Mouse (Mus musculus): ENCODE results near the gene Stpg2. TPM values are rescaled to one million over a fixed set of nuclear protein-coding genes. Genes with fewer than 3 reads are reported as not detected.
"Not testable (repeated sequence)": the region's sequence is repeated elsewhere in the genome, so short reads cannot be mapped to it uniquely, and the experiment has no call there.

Gene Stpg2
- polyA plus RNA-seq, 1 experiment from 2014 or later, result not detected

- H3K27me3 ChIP-seq (replicated peaks), result no peaks in the 10 kb centered on the region
- 36% methylated on average over 6 of the region's 6 CpGs for WGBS
- ATAC-seq (ENCODE audit: low FRiP score, low read depth), result peak; percentile 76
- no peak overlapping the region for H3K27ac ChIP-seq
- H3K36me3 ChIP-seq, result no peaks in the 10 kb centered on the region
- H3K4me2 ChIP-seq (replicated peaks), result no peak overlapping the region
- no peaks in the 10 kb centered on the region for H3K4me1 ChIP-seq
- no peak overlapping the region for H3K9ac ChIP-seq
- H3K4me3 ChIP-seq, result no peak overlapping the region
- no peaks in the 10 kb centered on the region for H3K9me3 ChIP-seq
Measured at GRCm38 (mm10) chr3:139509275-139509985, 303.9 kb downstream of the Stpg2 start.

DNA sequence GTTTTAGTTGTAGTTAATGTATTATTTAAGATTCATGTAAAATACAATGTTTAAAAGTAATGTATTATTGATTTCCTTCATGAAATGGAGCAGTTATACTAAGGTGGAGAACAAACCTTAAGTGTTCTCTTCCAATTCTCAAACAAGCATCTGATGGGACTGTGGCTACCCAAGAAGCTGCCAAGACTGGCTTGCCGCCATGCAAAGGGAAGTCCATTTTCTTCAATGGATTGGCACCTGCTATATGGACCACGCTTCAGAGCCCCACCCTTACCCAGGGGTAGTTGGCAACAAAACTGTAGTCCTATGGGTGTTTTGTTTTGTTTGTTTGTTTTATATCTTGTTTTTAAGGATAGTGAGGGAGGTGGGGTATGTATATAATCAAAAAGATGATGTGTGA lies 373.0 kb downstream of the Stpg2 start:
- 90% methylated on average over 2 of the region's 2 CpGs for WGBS
- Histone ChIP-seq H3K36me3 (no peaks in the 10 kb centered on the region), H3K27ac (no peak overlapping the region), H3K4me1 (no peaks in the 10 kb centered on the region), H3K27me3 (replicated peaks) (no peaks in the 10 kb centered on the region), H3K4me3 (no peak overlapping the region), H3K9me3 (no peaks in the 10 kb centered on the region), H3K4me2 (replicated peaks) (no peak overlapping the region), H3K9ac (no peak overlapping the region)
- no peak for ATAC-seq (ENCODE audit: low FRiP score, low read depth)

- H3K9me3 ChIP-seq, result no peaks in the 10 kb centered on the region
- ATAC-seq (ENCODE audit: low FRiP score, low read depth), result no peak
Measured at GRCm38 (mm10) chr3:139581298-139581697, 375.8 kb downstream of the Stpg2 start.

GRCm38 (mm10) chr3:139599508-139599907 lies 394.0 kb downstream of the Stpg2 start:
- no peaks in the 10 kb centered on the region for H3K9me3 ChIP-seq
- WGBS, result 85% methylated on average over 3 of the region's 3 CpGs
- no peak for ATAC-seq (ENCODE audit: low FRiP score, low read depth)
- H3K9ac ChIP-seq, result no peak overlapping the region
- H3K4me1 ChIP-seq, result no peaks in the 10 kb centered on the region
- no peak overlapping the region for H3K4me3 ChIP-seq
- no peak overlapping the region for H3K27ac ChIP-seq
- no peaks in the 10 kb centered on the region for H3K36me3 ChIP-seq
- H3K27me3 ChIP-seq (replicated peaks), result no peaks in the 10 kb centered on the region
- H3K4me2 ChIP-seq (replicated peaks), result no peak overlapping the region

More at GRCm38 (mm10) chr3:139581298-139581697, 375.8 kb downstream of the Stpg2 start:
- Histone ChIP-seq H3K9ac (no peak overlapping the region), H3K4me2 (replicated peaks) (no peak overlapping the region), H3K4me3 (no peak overlapping the region), H3K27me3 (replicated peaks) (no peaks in the 10 kb centered on the region), H3K36me3 (no peaks in the 10 kb centered on the region), H3K27ac (no peak overlapping the region), H3K4me1 (no peaks in the 10 kb centered on the region)

GRCm38 (mm10) chr3:139608267-139608666 lies 402.8 kb downstream of the Stpg2 start:
- H3K9ac ChIP-seq; H3K27me3 ChIP-seq (replicated peaks); ATAC-seq (ENCODE audit: low FRiP score, low read depth); H3K4me3 ChIP-seq; H3K27ac ChIP-seq; H3K36me3 ChIP-seq; H3K4me1 ChIP-seq; H3K9me3 ChIP-seq; H3K4me2 ChIP-seq (replicated peaks): not testable (repeated sequence)

GRCm38 (mm10) chr3:139614641-139615040 lies 409.1 kb downstream of the Stpg2 start:
- H3K4me1 ChIP-seq, result no peaks in the 10 kb centered on the region
- H3K9ac ChIP-seq, result no peak overlapping the region
- ATAC-seq (ENCODE audit: low FRiP score, low read depth), result no peak
- H3K9me3 ChIP-seq, result no peaks in the 10 kb centered on the region
- H3K4me3 ChIP-seq, result no peak overlapping the region
- H3K4me2 ChIP-seq (replicated peaks), result no peak overlapping the region
- H3K27ac ChIP-seq, result no peak overlapping the region
- no peaks in the 10 kb centered on the region for H3K27me3 ChIP-seq (replicated peaks)
- 54% methylated on average over 3 of the region's 3 CpGs for WGBS
- H3K36me3 ChIP-seq, result no peaks in the 10 kb centered on the region

GRCm38 (mm10) chr3:139615791-139616190 lies 410.3 kb downstream of the Stpg2 start:
- WGBS, result 81% methylated on average over 7 of the region's 7 CpGs
- H3K27ac ChIP-seq, result no peak overlapping the region

GRCm38 (mm10) chr3:139637887-139638286 lies 432.4 kb downstream of the Stpg2 start:
- WGBS, result 61% methylated on average over 8 of the region's 8 CpGs
- no peaks in the 10 kb centered on the region for H3K9me3 ChIP-seq
- no peaks in the 10 kb centered on the region for H3K4me1 ChIP-seq
- H3K9ac ChIP-seq, result no peak overlapping the region
- H3K4me3 ChIP-seq, result no peak overlapping the region
- H3K36me3 ChIP-seq, result no peaks in the 10 kb centered on the region
- no peaks in the 10 kb centered on the region for H3K27me3 ChIP-seq (replicated peaks)
- no peak for ATAC-seq (ENCODE audit: low FRiP score, low read depth)
- no peak overlapping the region for H3K4me2 ChIP-seq (replicated peaks)
- no peak overlapping the region for H3K27ac ChIP-seq

More at GRCm38 (mm10) chr3:139615791-139616190, 410.3 kb downstream of the Stpg2 start:
- Histone ChIP-seq H3K4me1 (no peaks in the 10 kb centered on the region), H3K9me3 (no peaks in the 10 kb centered on the region), H3K36me3 (no peaks in the 10 kb centered on the region), H3K9ac (no peak overlapping the region), H3K27me3 (replicated peaks) (no peaks in the 10 kb centered on the region), H3K4me3 (no peak overlapping the region), H3K4me2 (replicated peaks) (no peak overlapping the region)
- ATAC-seq (ENCODE audit: low FRiP score, low read depth), result no peak

GRCm38 (mm10) chr3:139651505-139651904 lies 446.0 kb downstream of the Stpg2 start:
- H3K36me3 ChIP-seq, result no peaks in the 10 kb centered on the region
- no peak overlapping the region for H3K4me2 ChIP-seq (replicated peaks)
- peak; percentile 33; the same call in 1 of the 2 replicates for ATAC-seq (ENCODE audit: low FRiP score, low read depth)
- no peaks in the 10 kb centered on the region for H3K9me3 ChIP-seq
- H3K4me3 ChIP-seq, result no peak overlapping the region
- no peak overlapping the region for H3K9ac ChIP-seq
- H3K27ac ChIP-seq, result no peak overlapping the region
- no peaks in the 10 kb centered on the region for H3K27me3 ChIP-seq (replicated peaks)
- no peaks in the 10 kb centered on the region; the same call in 1 of the 2 replicates for H3K4me1 ChIP-seq
- WGBS, result 58% methylated on average over 4 of the region's 4 CpGs

GRCm38 (mm10) chr3:139659416-139659815 lies 453.9 kb downstream of the Stpg2 start:
- no peaks in the 10 kb centered on the region for H3K4me1 ChIP-seq
- H3K9ac ChIP-seq, result no peak overlapping the region
- H3K9me3 ChIP-seq, result no peaks in the 10 kb centered on the region
- H3K4me2 ChIP-seq (replicated peaks), result no peak overlapping the region
- 49% methylated on average over 4 of the region's 4 CpGs for WGBS
- no peaks in the 10 kb centered on the region for H3K36me3 ChIP-seq
- ATAC-seq (ENCODE audit: low FRiP score, low read depth), result no peak
- H3K4me3 ChIP-seq, result no peak overlapping the region
- no peak overlapping the region for H3K27ac ChIP-seq
- no peaks in the 10 kb centered on the region for H3K27me3 ChIP-seq (replicated peaks)

DNA sequence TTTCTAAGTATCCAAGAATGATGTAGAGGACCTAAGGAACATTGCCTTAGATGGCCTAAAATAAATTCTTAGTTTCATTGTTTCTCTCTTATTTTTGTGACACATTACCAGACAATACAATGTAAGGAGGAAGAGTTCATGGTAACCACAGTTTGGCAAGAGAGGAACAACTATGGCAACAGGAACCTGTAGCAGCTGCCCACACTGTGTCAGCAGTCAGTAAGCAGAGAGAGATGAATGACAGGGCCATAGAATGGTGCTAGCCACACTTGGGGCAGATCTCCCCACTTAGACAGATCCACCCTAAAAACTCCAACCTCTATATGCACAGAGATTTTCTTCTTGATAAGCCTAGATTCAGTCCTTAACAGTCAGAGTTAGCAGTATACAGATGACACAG lies 456.7 kb downstream of the Stpg2 start:
- Histone ChIP-seq H3K36me3 (no peaks in the 10 kb centered on the region), H3K9ac (no peak overlapping the region), H3K9me3 (no peaks in the 10 kb centered on the region), H3K4me1 (no peaks in the 10 kb centered on the region), H3K27me3 (replicated peaks) (no peaks in the 10 kb centered on the region), H3K4me3 (no peak overlapping the region), H3K4me2 (replicated peaks) (no peak overlapping the region), H3K27ac (no peak overlapping the region)
- ATAC-seq (ENCODE audit: low FRiP score, low read depth), result no peak

- Histone ChIP-seq H3K4me1 (no peaks in the 10 kb centered on the region), H3K9ac (no peak overlapping the region), H3K36me3 (no peaks in the 10 kb centered on the region), H3K9me3 (no peaks in the 10 kb centered on the region), H3K27ac (no peak overlapping the region), H3K4me3 (no peak overlapping the region), H3K27me3 (replicated peaks) (no peaks in the 10 kb centered on the region), H3K4me2 (replicated peaks) (no peak overlapping the region)
- 58% methylated on average over 5 of the region's 5 CpGs for WGBS
- no peak for ATAC-seq (ENCODE audit: low FRiP score, low read depth)
Measured at GRCm38 (mm10) chr3:139663712-139664245, 458.3 kb downstream of the Stpg2 start.

DNA sequence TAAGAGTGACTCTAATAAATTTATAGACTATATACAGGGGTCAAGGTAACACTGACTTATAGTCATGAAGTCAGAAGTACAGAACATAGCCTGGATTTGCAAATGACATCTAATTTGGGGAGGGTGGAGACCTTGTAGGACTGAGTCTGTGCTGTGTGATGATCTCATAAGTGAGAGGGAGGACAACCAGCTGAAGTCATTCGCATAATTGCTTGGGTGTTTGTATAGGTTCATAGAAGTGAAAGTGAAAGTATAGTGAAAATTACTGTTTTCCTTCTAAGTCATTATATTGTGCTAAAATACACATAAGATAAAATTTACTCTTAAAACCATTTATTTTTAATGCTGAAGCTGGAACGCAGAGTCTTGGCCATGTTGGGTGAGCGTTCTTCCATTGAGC lies 459.6 kb downstream of the Stpg2 start:
- no peak overlapping the region for H3K9ac ChIP-seq
- H3K4me3 ChIP-seq, result no peak overlapping the region
- no peaks in the 10 kb centered on the region for H3K9me3 ChIP-seq
- H3K27ac ChIP-seq, result no peak overlapping the region
- ATAC-seq (ENCODE audit: low FRiP score, low read depth), result no peak
- H3K27me3 ChIP-seq (replicated peaks), result no peaks in the 10 kb centered on the region
- H3K36me3 ChIP-seq, result no peaks in the 10 kb centered on the region
- H3K4me1 ChIP-seq, result no peaks in the 10 kb centered on the region
- no peak overlapping the region for H3K4me2 ChIP-seq (replicated peaks)
- 94% methylated on average over 3 of the region's 3 CpGs for WGBS

Data from neural tube, embryonic 12.5 days (tissue).